Mouse (Mus musculus) heart, postnatal 0 days (tissue): ENCODE results near the gene Olfr1258.

Source experiments
- CTCF ChIP-seq: IDR thresholded peaks from 2 replicates; pipeline ENCODE4 v1.5.1; 2016; ENCODE audit warnings: antibody characterized with exemption, control low read depth, low read depth
- EP300 ChIP-seq: IDR thresholded peaks from 2 replicates; pipeline ENCODE4 v1.6.1; 2016; ENCODE audit warnings: antibody characterized with exemption, low read depth

GRCm38 (mm10) chr2:89878137-89878536 lies 49.0 kb upstream of the Olfr1258 start, which contains the start of gene Olfr1257:
- TF ChIP-seq CTCF, result no peak
- no peak for TF ChIP-seq EP300
